Mouse (Mus musculus) small intestine, adult 2 months (tissue): ENCODE data around the gene Hcar1.

Experiments used
- CTCF ChIP-seq: fragments of 200-500 bp; IDR thresholded peaks from 2 replicates; pipeline ENCODE4 v1.5.1; 2012; ENCODE audit warnings: low read depth, mild to moderate bottlenecking, control low read depth, inconsistent platforms, low read length, moderate library complexity, mixed read lengths; ENCODE audit not compliant: insufficient replicate concordance, insufficient read length; ENCODE audit errors: extremely low read depth
- POLR2A ChIP-seq: fragments of 200-500 bp; IDR thresholded peaks from 2 replicates; pipeline ENCODE4 v1.6.1; 2012; ENCODE audit warnings: low read depth, mild to moderate bottlenecking, control low read depth, inconsistent platforms, low read length, moderate library complexity

- TF ChIP-seq CTCF = no peak
- TF ChIP-seq POLR2A = no peak
Measured at GRCm38 (mm10) chr5:123886365-123886764, 6.5 kb upstream of the Hcar1 start.
